Mouse (Mus musculus) adrenal gland, postnatal 4 days (tissue): Measurements from ENCODE around the gene 2510009E07Rik. TPM values are rescaled to one million over a fixed set of nuclear protein-coding genes. Genes with fewer than 3 reads are reported as not detected.

Experiments used
- DNase-seq, 2 experiments: peaks; one replicate each; pipeline ENCODE4 v3.0.0; 2021 to 2022; ENCODE audit warnings: low spot score in 2 of 2, mixed read lengths in 2 of 2
- long read RNA-seq, 2 experiments: library from polyadenylated mRNA; stranded (forward); transcript quantifications; one replicate each; pipeline ENCODE4 v2.0.0; 2021
- total RNA-seq, 2 experiments: library from RNA; stranded (reverse); gene quantifications; 2 replicates each; pipeline ENCODE4 v1.2.3; 2021

2510009E07Rik gene
- total RNA-seq, result 10 to 100 TPM; 30.1 to 32.8 TPM
- long read RNA-seq, experiment 1, full-length matches to known transcripts, result 6 of 9 reads
- long read RNA-seq, experiment 1, partial matches to known transcripts, result 0 of 9 reads
- long read RNA-seq, experiment 1, other reads (novel, unspliced or antisense), result 3 of 9 reads
- long read RNA-seq, experiment 2, full-length matches to known transcripts, result 5 of 13 reads
- long read RNA-seq, experiment 2, partial matches to known transcripts, result 0 of 13 reads
- long read RNA-seq, experiment 2, other reads (novel, unspliced or antisense), result 8 of 13 reads

DNA sequence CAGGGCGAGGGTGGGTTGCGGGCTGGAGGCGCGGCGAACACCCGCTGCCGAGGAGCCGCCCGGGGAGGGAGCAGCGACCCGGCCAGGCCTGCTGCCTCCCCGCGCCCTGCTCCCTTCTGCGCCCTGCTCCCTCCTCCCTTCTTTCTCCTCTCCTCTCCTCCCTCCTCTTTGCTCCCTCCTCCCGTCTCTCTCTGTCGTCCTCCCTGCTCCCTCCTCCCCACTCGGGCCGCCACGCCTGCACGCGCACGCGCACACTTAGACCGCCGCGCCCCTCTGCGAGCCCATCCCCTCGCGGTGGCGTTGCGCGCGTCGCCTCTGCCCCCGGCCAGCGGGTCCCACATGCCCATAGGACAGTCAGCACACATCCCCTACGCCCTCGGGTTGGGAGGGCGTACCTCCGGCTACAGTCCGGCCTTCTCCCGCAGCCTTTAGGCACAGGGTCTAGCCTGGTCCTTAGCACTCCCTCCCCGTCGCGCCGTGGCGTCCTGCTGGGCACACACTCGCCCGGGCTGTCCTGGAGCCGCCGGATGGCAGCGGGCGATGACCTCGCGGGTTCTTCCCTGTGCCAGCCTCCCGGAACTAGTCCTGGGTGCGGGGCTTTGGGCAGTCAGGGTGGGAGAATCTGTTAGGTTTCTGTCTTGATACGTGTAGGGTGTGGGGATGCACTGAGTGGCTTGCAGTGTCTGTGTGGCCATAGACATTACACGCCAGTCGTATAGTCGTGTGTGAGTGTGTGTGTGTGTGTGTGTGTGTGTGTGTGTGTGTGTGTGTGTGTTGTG is at the start of gene 2510009E07Rik:
Gene 2510009E07Rik (minus strand): TSS at position 203 of the 779 bp plus-strand sequence.
- DNase-seq, result peak; percentile 67 to 81

GRCm38 (mm10) chr16:21743401-21743800 is 48.9 kb upstream of the 2510009E07Rik start:
- DNase-seq, result no peak

GRCm38 (mm10) chr16:21742898-21743297 is 48.4 kb upstream of the 2510009E07Rik start:
- DNase-seq, result no peak

GRCm38 (mm10) chr16:21742191-21742870 is 47.9 kb upstream of the 2510009E07Rik start:
- DNase-seq, result no peak

- no peak for DNase-seq
These were observed 47.1 kb upstream of the 2510009E07Rik start for GRCm38 (mm10) chr16:21741542-21741941.

GRCm38 (mm10) chr16:21735638-21736037 is 41.2 kb upstream of the 2510009E07Rik start:
- no peak for DNase-seq

- peak; percentile 16 to 36 for DNase-seq
These were observed 33.5 kb upstream of the 2510009E07Rik start for GRCm38 (mm10) chr16:21727897-21728364.

GRCm38 (mm10) chr16:21727421-21727820 is 33.0 kb upstream of the 2510009E07Rik start:
- no peak for DNase-seq

DNA sequence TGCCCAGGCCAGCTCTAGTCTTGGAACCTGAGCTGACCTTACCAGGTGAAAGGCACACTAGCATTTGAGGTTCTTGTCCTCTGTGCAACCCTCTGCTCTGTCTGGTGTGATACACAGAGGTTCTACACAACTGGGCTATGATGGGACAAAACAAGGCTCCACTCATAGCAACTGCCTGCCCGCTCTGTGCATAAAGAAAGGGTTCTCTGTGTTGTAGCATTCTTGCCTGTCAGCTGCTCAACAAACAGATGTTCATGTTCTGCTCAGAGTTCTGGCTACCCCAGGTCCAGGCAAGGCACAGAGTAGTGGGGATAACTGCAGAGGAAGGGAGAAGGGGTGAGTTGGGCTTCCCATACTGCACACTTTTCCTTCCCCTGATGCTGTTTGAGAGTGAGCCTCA is 29.8 kb upstream of the 2510009E07Rik start:
- DNase-seq, result no peak

GRCm38 (mm10) chr16:21719770-21720169 is 25.3 kb upstream of the 2510009E07Rik start:
- no peak for DNase-seq

DNA sequence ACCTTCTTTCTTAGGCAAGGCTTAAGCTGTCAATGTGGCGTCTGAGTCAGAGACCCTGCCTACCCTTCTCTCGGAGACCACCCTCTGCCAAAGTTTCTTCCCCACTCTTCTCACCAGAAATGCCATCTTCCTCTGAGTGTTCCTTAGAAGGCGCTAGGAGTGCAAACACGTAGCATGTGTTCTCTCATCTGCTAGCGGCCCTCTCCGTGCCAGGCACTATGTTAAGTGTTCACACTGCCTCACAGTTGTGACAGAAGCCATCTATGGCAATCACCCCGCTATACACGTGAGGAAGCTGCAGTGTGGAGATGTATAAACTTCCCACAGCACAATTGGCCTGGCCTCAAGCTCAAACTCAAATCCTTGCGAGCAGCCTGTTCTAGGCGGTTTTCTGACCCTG is 20.1 kb upstream of the 2510009E07Rik start:
- DNase-seq, result no peak

GRCm38 (mm10) chr16:21710321-21710720 is 15.9 kb upstream of the 2510009E07Rik start:
- no peak for DNase-seq

DNA sequence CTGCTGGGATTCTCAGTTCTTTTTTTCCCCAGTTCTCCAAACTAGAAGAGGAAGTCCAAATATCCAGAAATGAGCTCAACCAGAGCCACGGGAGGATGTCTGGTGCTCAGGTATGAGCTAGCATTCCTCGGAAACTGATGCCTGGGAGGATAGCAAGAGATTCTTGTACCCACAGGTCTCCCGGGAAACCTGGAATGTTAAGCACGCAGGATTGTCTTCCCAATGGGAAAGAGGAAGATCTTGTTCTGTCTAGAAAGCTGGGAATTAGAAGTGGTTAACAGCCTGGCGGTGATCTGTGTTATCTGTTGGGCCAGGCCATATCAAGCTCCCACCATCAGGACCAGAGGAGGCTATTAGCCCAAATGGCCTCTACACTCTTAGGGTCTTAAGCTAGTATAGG is 10.2 kb upstream of the 2510009E07Rik start:
- no peak for DNase-seq

DNA sequence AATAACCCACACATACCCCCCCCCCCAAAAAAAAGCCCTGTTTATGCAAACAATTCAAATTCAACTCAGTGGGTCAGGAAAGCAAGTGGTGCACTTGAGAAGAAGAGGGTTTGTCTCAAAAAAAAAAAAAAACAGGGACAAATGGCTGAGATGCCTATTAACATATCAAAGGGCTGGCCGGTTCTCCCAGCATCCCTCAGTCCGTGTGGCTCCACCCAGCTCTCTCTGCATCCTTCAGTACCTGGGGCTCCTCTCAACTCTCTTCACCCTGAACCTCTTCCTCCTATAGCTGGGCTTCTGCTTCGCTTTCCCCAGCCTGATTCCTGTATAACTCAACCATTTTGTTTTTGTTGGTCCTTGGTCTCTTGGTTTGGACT is 7.8 kb upstream of the 2510009E07Rik start:
- no peak for DNase-seq

DNA sequence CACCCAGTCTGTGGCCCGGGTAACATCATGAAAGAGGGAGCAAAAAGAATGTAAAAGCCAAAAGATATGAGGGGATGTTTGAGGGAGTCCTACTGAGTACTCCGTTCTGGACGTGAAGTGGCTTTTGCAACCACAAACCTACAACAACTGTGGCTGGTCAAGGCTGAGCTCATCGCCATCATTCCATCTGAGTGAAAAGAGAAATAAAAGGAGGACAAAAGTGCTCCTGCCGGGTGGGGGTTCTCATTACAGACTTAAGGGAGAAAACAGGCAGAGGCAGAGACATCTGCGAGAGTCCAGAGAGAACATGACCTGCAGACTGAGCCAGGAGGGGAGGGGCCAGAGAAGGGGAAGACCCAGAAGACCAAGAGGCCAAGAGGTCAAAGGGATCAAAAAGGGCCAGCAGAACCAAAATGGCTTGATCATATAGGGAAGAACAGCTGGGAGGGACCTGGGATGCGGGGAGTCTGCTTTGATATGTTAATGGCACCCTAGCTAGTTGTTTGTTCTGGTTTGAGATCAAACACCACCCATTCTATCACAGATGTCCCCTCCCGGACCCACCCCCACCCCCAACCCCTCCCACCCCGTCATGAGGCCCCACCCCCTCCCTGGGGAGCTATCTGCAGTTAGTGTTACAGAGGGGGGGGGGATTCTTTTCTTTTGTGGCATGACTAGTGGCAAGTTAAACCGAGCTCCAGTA is 7.3 kb upstream of the 2510009E07Rik start:
- no peak for DNase-seq

- DNase-seq, result no peak
These were observed 3.7 kb upstream of the 2510009E07Rik start for GRCm38 (mm10) chr16:21698136-21698535.

GRCm38 (mm10) chr16:21696946-21697345 is 2.5 kb upstream of the 2510009E07Rik start:
- DNase-seq, result no peak

DNA sequence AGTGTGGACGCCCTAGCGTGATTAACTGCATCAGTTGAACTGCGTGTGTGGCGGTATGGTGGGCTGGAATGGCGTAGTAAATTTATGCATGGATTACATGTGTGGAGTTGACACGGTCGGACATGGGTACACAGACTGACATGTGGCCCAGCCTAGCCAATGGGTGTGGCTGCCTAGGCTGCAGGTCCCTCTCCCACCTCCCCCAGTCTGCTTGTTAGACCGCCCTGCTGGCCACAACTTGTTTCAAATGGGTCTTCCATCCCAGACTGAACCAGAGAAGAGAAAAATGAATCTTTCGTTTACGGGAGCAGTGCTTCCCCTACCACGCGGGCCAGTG is 745 bp upstream of the 2510009E07Rik start:
- DNase-seq, result peak in 1 of 2 experiments; percentile 9

DNA sequence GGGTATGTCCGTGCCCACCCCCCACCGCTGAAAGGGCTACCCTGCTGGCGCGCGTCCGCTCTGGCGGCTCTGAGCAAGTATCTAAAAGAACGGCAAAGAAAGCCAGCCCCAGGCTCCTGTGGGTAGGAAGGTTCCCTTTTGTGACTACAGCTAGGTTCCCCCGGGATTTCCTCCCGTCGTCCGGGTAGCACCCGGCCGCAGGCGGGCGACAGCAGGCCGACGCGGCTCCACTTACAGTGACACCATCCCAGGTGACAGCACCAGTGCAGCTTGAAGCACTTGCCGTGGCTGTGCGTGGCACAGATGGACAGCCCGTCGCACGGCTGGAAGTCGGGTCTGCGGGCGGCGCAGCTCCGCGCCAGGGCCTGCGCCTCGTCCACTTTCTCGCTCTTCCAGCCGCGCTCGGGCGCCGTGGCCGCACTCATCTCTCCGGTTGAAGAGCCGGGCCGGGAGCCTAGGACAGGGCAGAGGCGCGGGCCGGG is 443 bp downstream of the 2510009E07Rik start:
- peak in 1 of 2 experiments; percentile 31 for DNase-seq

- DNase-seq, result no peak
These were observed 4.2 kb downstream of the 2510009E07Rik start for GRCm38 (mm10) chr16:21690216-21690755.

GRCm38 (mm10) chr16:21689141-21689540 is 5.3 kb downstream of the 2510009E07Rik start:
- DNase-seq, result no peak
